Mouse (Mus musculus) large intestine, adult 2 months (tissue): ENCODE measurements around the gene Nsun2. TPM values are rescaled to one million over a fixed set of nuclear protein-coding genes. Genes with fewer than 3 reads are reported as not detected.

ENCODE experiments used
- DNase-seq: peaks from one replicate; pipeline ENCODE4 v3.0.0-alpha.2; 2012; ENCODE audit warnings: low read depth, low spot score
- whole genome bisulfite sequencing: fragments of 180-500 bp; shearing (Covaris S2); methylation state at CpG from one replicate; pipeline ENCODE4 v1.1.7; 2018; 5-methylcytosine and 5-hydroxymethylcytosine counted together
- polyA plus RNA-seq: library from polyadenylated mRNA; depleted of rRNA; stranded (reverse); fragments of >200 nt; gene quantifications from 2 replicates; pipeline ENCODE4 v1.2.3, GENCODE M21; 2012

Nsun2 gene
- polyA plus RNA-seq, 1 experiment = 64.7 TPM

DNA sequence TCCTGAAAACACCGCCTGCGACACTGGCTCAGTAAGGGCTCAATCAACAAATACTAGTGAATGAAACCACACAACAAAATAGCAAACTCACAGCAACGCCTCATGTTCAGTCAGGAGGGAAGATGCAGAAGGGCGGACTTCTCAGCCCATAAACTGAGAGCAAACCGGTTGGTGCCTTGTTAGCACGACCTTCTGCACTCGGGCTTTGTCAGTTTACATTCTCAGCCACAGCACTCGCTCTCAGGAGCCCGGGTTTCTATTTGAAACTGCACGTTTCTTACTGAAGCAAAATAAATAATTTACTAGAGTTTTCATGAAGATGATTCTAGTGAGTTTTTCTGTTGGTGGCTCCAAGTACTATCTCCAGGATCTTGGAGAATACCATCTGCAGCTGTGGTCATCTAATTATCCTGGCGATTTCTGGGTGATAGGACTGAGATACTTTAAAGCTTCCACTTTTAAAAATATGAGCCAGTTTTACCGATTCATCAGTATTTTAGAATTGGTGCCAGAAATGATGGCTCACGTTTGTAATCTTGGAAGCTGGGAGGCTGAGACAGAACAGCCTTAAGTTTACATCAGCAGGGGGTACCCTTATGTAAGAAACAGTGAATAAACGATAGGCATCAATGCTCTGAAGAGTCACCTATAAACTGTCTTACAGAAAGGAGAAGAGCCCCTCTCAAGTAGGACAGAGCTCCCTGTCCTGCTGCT, 9.9 kb upstream of the Nsun2 start:
- 40% methylated on average over 14 of the region's 14 CpGs for WGBS
- no peak for DNase-seq

DNA sequence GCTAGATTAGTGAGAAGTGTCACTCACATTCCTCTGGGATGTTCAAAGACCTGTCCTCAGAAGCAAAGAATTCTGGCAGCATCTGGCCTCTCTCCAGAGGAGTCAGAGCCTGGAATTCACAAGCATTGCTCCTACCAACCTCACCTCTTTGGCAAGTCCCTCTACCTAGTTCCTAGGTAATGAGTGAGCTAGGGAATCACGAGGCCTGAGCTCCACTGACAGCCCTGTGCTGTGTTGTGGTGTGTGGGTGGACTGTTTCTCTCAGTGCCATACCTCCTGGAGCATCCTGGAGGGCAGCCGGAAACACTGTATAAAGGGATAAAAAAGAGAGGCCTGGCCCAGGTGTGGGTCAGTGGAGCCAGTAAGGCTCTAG, 9.4 kb upstream of the Nsun2 start:
- 63% methylated on average over 2 of the region's 2 CpGs for WGBS
- DNase-seq = no peak

DNA sequence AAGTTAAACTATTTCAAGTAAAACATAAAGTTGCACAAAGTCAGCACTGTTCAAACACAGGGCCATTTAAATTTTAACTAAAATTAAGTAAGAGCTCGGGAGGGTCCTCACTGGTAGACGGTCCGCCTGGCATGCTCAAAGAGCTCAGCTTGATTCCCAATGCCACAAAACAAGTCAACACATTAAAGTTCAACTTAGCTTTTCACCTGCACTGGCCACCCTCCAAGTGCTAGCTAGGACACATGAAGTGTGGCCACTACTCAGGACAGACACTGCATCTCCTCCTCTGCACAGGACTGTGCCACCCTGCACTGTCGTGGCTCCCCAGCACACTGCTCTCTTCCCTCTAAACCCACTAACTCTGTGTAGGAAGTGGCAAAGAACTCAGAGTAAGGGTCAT, 7.7 kb upstream of the Nsun2 start:
- 31% methylated on average over 4 of the region's 4 CpGs for WGBS
- DNase-seq = no peak

DNA sequence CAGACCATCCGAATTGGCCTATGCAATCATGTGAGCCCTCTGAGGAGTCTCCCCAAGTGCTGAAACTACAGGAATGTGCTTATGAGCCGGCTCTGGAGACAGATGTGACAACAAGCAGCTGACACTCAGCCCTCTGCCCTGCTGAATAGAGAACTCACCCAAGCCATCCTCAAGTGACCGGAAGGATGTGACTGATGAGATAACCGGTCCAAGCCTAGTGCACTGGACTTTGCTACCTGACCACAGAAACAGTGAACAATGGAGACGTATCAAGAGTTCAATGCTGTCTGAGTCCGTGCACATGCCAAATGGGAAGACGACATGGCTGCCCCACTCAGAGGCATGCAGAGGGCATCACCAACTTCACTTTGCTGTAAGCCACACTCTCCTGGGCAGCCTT, 5.0 kb upstream of the Nsun2 start:
- 72% methylated on average over 7 of the region's 7 CpGs for WGBS
- no peak for DNase-seq

DNA sequence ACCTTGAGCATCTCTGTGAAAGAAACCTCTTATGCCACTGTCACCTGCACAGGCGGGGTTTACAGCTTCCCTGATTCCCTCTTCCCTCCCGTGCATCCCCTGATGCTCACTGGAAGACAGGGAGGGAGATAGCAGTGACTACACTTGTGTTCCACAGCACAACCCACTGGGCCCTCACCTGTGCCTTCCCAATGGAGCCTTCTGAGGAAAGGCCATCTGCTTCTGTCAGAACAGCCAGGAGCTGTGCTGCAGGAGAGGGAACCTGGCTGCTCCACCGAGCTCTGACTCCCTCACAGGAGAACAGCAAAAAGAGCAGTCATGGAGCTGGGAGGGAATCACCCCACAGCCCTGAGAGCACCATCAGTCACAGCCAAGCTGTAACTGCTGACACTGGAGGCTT, 3.4 kb upstream of the Nsun2 start:
- 76% methylated on average over 3 of the region's 3 CpGs for WGBS
- DNase-seq = no peak

DNA sequence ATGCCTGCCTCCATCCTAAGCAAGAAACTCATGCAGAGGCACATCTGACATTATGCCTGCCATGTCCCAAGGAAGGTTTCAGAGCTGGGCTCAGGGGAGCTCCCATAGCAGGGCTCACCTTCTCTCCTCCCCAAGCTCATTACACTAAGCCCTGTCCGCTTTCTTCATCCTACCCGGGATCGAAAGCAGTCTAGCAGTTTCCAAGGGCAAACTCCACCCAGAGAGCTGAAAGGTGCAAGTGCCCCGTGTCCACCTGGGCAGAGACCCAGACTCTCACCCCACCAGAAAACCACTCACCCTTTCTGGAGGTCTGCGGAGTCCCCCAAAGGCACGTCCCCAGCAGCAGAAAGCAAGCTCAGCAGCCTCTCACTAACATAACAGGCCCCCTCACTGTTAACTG, 2.6 kb upstream of the Nsun2 start:
- no peak for DNase-seq
- WGBS = 58% methylated on average over 6 of the region's 6 CpGs

DNA sequence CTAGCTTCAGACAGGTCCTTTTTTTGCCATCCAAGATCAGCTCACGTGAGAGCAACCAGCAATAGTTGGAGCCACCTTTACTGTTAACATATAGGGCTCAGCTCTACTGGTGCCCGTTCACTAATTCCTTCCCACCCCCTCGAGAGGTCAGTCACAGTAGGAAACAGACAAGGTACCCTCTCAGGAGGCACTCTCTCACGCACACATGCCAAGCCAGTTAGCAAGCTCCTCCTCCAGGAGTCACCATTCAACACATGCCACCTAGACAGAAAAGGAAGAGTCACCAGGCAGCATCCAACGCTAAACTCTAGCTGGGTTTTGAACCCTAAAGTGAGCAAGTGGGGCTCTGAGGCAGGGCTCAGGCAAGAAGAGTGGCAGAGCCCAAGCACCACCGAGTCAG, 2.1 kb upstream of the Nsun2 start:
- no peak for DNase-seq
- 33% methylated on average over 6 of the region's 6 CpGs for WGBS

DNA sequence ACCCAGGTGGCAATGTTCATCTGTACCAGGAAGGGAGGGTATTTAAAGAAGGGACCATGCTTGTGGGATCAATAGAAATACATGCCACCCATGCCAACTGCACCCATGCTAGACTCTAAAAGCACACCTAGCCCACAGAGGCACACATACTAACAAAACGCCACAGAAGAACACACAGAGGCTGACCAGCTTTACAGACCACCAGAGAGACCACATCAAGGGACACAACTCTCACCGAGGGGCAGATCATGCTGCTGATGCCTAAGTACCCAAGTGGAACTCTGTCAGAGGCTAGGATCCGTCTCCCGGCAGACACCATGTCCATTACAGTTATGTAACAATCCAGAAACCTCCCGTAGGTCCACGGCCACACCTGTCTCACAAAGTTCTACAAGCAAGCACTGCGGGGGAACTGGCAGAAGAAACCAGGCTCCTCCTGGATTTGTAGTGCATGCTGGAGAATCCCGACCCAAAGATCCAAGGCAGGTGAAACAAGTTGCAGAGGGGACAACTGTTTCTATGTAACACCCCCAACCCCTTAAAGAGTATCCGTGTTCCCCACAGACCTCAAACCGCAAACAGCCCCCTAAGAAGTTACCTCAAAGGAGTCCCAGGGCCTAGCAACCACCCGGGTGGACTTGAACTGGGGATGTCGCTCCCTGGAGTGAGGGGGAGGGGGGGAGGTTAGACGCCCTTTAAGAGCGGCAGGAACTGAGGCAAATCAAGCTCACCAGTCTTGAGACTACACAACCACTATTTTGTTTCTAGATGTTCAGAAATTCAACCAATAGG, 1.2 kb upstream of the Nsun2 start:
- no peak for DNase-seq
- 5% methylated on average over 14 of the region's 14 CpGs for WGBS

DNA sequence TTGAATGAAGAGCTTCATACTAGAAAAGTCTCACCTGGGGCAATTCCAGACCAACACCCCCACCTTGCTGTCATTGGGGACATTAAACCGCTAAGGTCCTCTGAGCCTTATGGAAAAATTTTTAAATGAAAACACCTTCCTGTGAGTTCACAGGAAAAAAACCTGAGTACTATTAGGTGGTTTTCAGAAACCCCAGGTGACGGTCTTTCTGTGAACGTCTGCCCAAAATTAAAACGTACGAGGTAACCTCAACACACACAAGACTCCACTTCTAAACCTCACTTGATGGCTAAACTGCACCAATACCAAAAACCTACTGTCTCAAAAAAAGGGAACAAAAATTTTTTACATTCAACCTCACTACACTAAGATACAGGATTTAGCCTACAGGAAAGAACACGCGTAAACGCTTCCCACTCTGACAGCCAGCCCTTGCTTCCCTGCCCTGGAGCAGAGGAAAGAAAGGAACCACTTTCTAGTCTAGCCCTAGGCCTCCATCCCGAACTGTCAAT, 597 bp upstream of the Nsun2 start:
- no peak for DNase-seq
- 2% methylated on average over 9 of the region's 9 CpGs for WGBS

DNA sequence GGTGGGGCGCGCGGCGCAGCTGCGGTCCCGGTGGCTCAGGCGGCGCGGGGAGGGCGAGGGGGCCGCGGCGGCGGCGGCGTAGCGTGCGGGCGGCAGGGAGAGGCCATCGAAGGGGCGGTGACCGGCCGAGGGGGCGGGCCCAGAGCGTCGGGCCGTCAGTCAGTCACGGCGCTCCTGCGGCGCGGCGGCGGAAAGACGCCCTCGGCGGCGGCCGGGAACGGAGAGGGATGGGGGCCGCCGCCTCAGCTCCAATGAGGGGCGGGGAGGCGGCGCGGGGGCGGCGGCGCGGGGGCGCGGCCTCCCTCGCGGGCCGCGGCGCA, 748 bp downstream of the Nsun2 start, which contains the start of gene Tent4a:
Gene Tent4a, minus strand, starts transcription at position 284 of the 320 bp plus-strand sequence.
- no peak for DNase-seq
- WGBS = 6% methylated on average over 54 of the region's 57 CpGs

DNA sequence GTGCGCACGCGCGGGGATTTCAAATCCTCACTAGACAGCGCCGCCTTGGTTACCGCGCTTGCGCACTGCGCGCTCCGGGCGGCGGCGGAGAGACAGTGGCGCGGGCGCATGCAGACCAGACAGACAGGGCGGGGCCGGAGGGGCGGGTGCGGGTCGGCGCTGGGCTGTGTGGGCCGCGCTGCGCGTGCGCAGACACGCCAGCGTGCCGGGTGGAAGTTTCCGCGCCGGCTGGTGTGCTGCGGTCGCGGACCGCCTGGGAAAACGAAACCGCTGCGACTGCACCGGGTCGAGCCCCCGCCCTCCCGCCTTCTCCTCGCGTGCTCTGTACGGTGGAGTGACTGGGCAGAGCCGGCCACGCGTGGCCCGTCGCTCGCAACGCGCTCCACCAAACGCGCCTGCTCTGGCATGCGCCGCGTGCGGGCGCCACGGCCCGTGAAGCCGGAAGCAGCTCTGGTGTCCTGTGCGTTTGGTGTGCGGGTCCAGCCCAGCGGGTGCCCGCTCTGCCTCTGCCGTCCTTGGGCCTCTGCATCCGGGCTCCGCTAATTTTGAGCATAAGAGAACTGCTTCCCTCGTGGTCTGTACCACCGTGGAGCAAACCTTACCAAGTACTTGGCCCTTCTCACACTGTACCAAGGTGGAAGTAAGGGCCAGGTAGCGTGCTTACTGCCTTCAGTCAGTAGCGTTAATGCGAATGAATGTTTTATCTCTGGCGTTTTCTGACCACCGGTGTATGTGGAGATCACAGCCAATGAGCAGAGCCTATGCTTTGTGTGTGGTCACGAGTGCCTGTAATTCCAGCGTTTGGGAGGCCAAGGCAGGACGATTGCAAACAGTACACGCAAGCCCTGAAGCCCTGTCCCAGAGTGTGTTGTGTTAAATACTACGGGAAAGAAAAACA, 1.4 kb downstream of the Nsun2 start:
- under 1% methylated on average over 84 of the region's 86 CpGs for WGBS
- DNase-seq = peak; percentile 88

DNA sequence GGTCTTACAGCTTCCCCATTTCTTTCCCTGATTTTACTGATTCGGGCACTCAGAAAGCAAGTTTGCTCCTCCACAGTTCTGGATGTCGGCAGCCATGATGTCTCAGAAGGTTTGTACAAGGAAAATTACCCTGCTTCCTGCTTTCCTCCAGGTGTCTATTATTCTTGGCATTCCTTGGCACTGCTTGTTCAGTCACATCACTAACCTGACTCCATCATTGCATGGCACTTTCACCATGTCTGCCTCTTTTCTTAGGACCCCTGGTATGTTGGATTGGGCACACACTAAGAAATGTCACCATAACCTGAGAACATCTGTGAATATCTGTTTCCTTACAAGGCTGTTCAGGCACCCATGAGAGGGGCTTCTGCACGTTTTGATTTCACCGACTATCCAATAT, 2.5 kb downstream of the Nsun2 start:
- 47% methylated on average over 4 of the region's 4 CpGs for WGBS
- DNase-seq = no peak

DNA sequence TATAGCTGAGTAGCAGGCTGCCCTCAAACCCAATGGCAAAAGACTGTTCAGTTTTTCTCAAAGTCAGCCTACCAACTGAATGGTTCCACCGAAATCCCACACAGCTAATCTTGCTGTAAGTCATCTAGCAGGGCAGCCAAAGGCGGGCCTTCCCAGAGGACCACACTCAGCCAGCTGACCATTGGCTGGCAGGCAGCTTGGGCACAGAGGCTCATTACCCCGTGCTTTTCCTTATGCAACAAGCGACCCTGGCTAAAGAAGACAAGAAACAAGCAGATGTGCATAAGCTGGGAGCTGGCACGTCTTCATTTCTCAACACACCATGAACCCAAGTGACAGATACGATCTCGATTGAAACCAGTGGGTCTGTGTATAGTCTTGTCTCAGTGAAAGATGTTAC, 3.8 kb downstream of the Nsun2 start:
- DNase-seq = no peak
- 85% methylated on average over 7 of the region's 7 CpGs for WGBS

DNA sequence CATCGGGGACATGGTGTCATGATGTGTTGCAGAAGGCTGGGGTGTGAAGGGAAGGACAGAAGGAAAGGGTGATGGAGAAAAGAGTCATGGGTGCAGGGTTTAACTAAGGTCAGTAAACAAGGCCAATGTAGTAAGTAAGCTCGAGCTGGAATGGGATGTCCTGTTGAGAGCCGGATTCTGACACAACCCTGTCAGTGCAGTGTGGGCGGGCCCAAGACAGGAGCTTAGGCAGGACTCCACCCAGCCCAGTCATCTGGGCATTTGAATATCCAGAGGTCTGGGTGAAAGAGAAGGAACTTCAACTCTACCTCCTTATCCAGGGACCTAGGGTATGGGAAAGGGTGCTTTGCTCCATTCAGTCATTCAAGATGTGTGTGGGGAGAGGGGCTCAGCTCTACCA, 4.8 kb downstream of the Nsun2 start:
- 40% methylated on average over 4 of the region's 4 CpGs for WGBS

DNA sequence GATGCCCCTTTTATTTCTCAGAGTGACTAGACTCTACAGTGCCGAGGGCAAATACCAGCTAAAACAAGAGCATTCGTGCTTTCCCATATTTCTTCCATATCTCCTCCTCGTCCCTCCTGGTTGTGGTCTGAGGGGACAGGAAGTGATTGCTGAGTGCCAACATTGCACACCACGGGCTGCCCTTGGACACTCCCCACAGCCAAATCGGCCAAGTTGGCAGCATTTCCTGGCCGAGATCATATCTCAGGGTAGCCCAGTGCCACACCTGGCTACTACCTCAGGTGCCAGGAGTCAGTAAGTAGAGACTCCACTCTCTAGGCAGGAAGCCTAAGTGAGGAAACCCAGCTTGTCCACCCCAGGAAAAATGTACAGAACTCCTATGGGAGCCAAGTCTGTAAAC, 7.7 kb downstream of the Nsun2 start:
- no peak for DNase-seq
- 12% methylated on average over 6 of the region's 6 CpGs for WGBS

More for the DNA sequence above, 4.8 kb downstream of the Nsun2 start:
- no peak for DNase-seq

DNA sequence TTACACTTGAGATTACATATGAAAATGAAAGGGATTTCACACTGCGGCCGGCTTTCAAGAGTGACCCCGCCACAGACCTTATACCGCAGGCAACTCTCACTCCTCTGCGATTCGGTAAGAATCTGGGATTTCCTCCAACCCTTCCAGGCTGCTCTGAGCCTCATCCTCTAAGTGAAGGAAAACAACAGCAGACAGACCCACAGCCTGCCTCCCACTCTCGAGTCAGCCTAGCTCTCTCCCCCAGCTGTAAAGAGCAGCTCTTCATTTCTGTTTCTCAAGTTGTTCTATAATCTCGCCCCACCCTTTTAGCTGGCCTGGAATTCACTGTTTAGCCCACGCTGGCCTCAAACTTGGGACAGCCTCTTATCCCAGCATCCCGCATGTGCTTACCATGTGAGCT, 8.2 kb downstream of the Nsun2 start:
- WGBS = 25% methylated on average over 10 of the region's 10 CpGs
- DNase-seq = no peak

DNA sequence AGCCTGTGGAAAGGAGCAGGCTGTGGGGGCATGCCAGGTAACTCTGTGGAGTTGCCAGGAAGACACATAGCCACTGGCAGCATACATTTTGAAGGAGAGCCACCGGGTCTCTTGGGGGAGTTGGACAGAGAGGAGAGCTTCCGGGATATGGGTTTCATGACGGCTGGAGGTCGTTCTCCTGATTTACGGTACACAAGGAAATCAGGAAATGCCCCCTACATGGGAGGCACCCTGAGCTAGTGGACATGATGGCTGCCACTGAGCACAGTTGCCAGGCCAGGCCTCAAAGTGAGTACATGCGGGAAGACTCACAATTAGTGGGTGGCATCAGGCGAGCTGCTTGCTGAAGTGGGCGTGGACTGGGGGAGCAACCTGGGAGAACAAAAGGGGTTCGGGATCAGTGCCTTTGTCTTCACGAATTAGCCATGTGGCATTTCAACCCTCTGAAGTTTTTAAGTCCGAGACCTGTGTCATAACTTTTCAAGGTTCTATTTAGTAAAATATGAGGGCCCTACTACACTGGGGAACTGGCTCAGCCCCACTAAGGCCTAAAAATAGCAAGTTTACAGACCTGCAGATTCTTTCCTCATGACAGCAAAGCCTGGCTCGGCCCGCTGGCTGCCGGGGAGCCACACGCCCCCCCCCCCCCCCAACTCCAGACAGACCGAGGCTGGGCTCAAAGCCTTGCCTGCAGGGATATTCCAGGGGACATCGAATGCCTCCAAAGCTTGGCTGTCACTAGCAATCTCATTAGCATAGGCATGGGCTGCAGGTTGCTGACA, 9.2 kb downstream of the Nsun2 start:
- no peak for DNase-seq
- 59% methylated on average over 17 of the region's 17 CpGs for WGBS

DNA sequence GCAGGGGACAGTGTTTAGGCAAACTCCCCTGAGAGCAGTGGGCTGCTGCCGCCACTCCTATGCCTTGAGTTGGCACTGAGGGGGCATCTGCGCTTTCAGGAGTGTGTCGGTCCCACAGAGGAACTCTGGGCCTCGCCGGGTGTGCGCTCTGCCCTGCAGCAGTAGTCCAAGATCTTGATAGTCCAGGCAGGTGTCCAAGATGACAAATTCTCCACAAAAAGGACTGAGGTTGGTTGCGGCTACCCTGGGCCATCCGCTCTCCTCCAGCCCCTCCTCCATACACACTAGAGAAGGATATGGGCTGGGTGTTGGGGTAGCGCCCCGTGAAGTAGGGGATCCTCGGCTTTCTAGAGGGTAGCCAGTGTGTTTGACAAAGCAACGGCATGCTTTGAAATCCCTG, 10.0 kb downstream of the Nsun2 start:
- WGBS = 67% methylated on average over 12 of the region's 12 CpGs
- no peak for DNase-seq

DNA sequence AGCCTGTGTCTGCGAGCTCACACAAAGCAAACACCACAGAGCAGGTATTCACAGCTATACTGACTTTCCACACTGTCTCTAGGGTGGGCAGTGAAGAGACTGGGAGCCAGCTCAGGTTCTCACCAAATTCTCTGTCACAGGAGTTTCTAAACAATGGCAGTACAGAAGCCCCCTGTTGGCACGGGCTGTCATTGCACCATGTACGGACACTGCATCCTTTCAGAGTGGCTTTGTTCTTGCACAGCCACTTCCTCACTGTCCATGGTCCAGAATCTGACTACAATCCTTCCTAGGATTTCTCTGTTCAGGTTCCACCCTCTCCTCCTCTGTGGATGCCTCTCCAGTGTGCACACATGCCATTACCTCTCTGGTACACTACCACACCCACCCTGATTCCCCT, 11.5 kb downstream of the Nsun2 start:
- 26% methylated on average over 3 of the region's 3 CpGs for WGBS
- no peak for DNase-seq
